Mouse (Mus musculus): ENCODE measurements at regions not wholly inside any gene's neighbourhood (a gene's known extent, or its start where the extent isn't known, plus 50 kb on each side); places are given as distances from the start of the nearest gene placed in this dataset.
"Not testable (repeated sequence)": the region's sequence is repeated elsewhere in the genome, so short reads cannot be mapped to it uniquely, and the experiment has no call there.

GRCm38 (mm10) chr2:51768298-51769271 lies 141.3 kb downstream of the Tas2r134 start:
- TF ChIP-seq EP300 (optimal IDR thresholded peaks at IDR 0.05): no peak
- TF ChIP-seq CTCF (IDR thresholded peaks at IDR 0.05; ENCODE audit: low read depth): no peak
- DNase-seq (ENCODE audit: low spot score) (no peak), ATAC-seq (ENCODE audit: low FRiP score, low TSS enrichment) (no peak)
- Histone ChIP-seq H3K4me1 (replicated peaks; ENCODE audit: control insufficient read depth, insufficient read depth) (no peaks in the 10 kb centered on the region), H3K27me3 (ENCODE audit: control insufficient read depth, insufficient read depth, low read length) (no peaks in the 10 kb centered on the region), H3K27ac (replicated peaks) (no peak overlapping the region), H3K9me3 (ENCODE audit: control insufficient read depth, low read length) (no peaks in the 10 kb centered on the region), H3K4me3 (ENCODE audit: low read depth, low read length) (no peak overlapping the region), H3K36me3 (ENCODE audit: control insufficient read depth, insufficient read depth, low read length) (no peaks in the 10 kb centered on the region), H3K4me2 (replicated peaks; ENCODE audit: low read depth) (no peak overlapping the region), H3K9ac (ENCODE audit: low read length) (no peak overlapping the region)
- 62% methylated on average over 12 of the region's 12 CpGs for WGBS

- WGBS: 81% methylated on average over 1 of the region's 1 CpGs
- Histone ChIP-seq H3K36me3 (ENCODE audit: control insufficient read depth, insufficient read depth, low read length) (no peaks in the 10 kb centered on the region), H3K9ac (ENCODE audit: low read length) (no peak overlapping the region), H3K27me3 (ENCODE audit: control insufficient read depth, insufficient read depth, low read length) (no peaks in the 10 kb centered on the region), H3K27ac (replicated peaks) (no peak overlapping the region), H3K4me2 (replicated peaks; ENCODE audit: low read depth) (no peak overlapping the region), H3K9me3 (ENCODE audit: control insufficient read depth, low read length) (no peaks in the 10 kb centered on the region), H3K4me3 (ENCODE audit: low read depth, low read length) (no peak overlapping the region), H3K4me1 (replicated peaks; ENCODE audit: control insufficient read depth, insufficient read depth) (no peaks in the 10 kb centered on the region)
- ATAC-seq (ENCODE audit: low FRiP score, low TSS enrichment): no peak
- no peak for DNase-seq (ENCODE audit: low spot score)
- TF ChIP-seq CTCF (IDR thresholded peaks at IDR 0.05; ENCODE audit: low read depth): no peak
- no peak for TF ChIP-seq EP300 (optimal IDR thresholded peaks at IDR 0.05)
These were observed 149.8 kb downstream of the Rbm43 start for GRCm38 (mm10) chr2:51785169-51785568.

GRCm38 (mm10) chr2:51788896-51789295 lies 146.1 kb downstream of the Rbm43 start:
- Histone ChIP-seq H3K4me1 (replicated peaks; ENCODE audit: control insufficient read depth, insufficient read depth) (no peaks in the 10 kb centered on the region), H3K36me3 (ENCODE audit: control insufficient read depth, insufficient read depth, low read length) (no peaks in the 10 kb centered on the region), H3K9ac (ENCODE audit: low read length) (no peak overlapping the region), H3K9me3 (ENCODE audit: control insufficient read depth, low read length) (no peaks in the 10 kb centered on the region), H3K27ac (replicated peaks) (no peak overlapping the region), H3K4me3 (ENCODE audit: low read depth, low read length) (no peak overlapping the region), H3K4me2 (replicated peaks; ENCODE audit: low read depth) (no peak overlapping the region), H3K27me3 (ENCODE audit: control insufficient read depth, insufficient read depth, low read length) (no peaks in the 10 kb centered on the region)
- WGBS: 62% methylated on average over 3 of the region's 3 CpGs
- DNase-seq (ENCODE audit: low spot score) (no peak), ATAC-seq (ENCODE audit: low FRiP score, low TSS enrichment) (no peak)
- no peak for TF ChIP-seq EP300 (optimal IDR thresholded peaks at IDR 0.05)
- no peak for TF ChIP-seq CTCF (IDR thresholded peaks at IDR 0.05; ENCODE audit: low read depth)

- not testable (repeated sequence) for DNase-seq (ENCODE audit: low spot score); H3K4me2 ChIP-seq (replicated peaks; ENCODE audit: low read depth); ATAC-seq (ENCODE audit: low FRiP score, low TSS enrichment); H3K9ac ChIP-seq (ENCODE audit: low read length); H3K4me1 ChIP-seq (replicated peaks; ENCODE audit: control insufficient read depth, insufficient read depth); H3K27me3 ChIP-seq (ENCODE audit: control insufficient read depth, insufficient read depth, low read length); H3K4me3 ChIP-seq (ENCODE audit: low read depth, low read length); H3K36me3 ChIP-seq (ENCODE audit: control insufficient read depth, insufficient read depth, low read length); H3K27ac ChIP-seq (replicated peaks); H3K9me3 ChIP-seq (ENCODE audit: control insufficient read depth, low read length)
- 92% methylated on average over 2 of the region's 2 CpGs for WGBS
These were observed 141.7 kb downstream of the Rbm43 start for GRCm38 (mm10) chr2:51793291-51793690.

- Histone ChIP-seq H3K27me3 (ENCODE audit: control insufficient read depth, insufficient read depth, low read length) (no peaks in the 10 kb centered on the region), H3K4me3 (ENCODE audit: low read depth, low read length) (no peak overlapping the region), H3K27ac (replicated peaks) (no peak overlapping the region), H3K4me2 (replicated peaks; ENCODE audit: low read depth) (no peak overlapping the region), H3K9ac (ENCODE audit: low read length) (no peak overlapping the region), H3K36me3 (ENCODE audit: control insufficient read depth, insufficient read depth, low read length) (no peaks in the 10 kb centered on the region), H3K9me3 (ENCODE audit: control insufficient read depth, low read length) (no peaks in the 10 kb centered on the region), H3K4me1 (replicated peaks; ENCODE audit: control insufficient read depth, insufficient read depth) (no peaks in the 10 kb centered on the region)
- no peak for TF ChIP-seq EP300 (optimal IDR thresholded peaks at IDR 0.05)
- no peak for TF ChIP-seq CTCF (IDR thresholded peaks at IDR 0.05; ENCODE audit: low read depth)
- DNase-seq (ENCODE audit: low spot score): no peak
- no peak for ATAC-seq (ENCODE audit: low FRiP score, low TSS enrichment)
- 74% methylated on average over 1 of the region's 1 CpGs for WGBS
These were observed 135.1 kb downstream of the Rbm43 start for GRCm38 (mm10) chr2:51799856-51800255.

- no peak overlapping the region for H3K9ac ChIP-seq (ENCODE audit: low read length)
- ATAC-seq (ENCODE audit: low FRiP score, low TSS enrichment) (no peak), DNase-seq (ENCODE audit: low spot score) (no peak)
- H3K27me3 ChIP-seq (ENCODE audit: control insufficient read depth, insufficient read depth, low read length): no peaks in the 10 kb centered on the region
- no peak overlapping the region for H3K27ac ChIP-seq (replicated peaks)
- WGBS: 68% methylated on average over 2 of the region's 2 CpGs
- H3K4me1 ChIP-seq (replicated peaks; ENCODE audit: control insufficient read depth, insufficient read depth): no peaks in the 10 kb centered on the region
- H3K36me3 ChIP-seq (ENCODE audit: control insufficient read depth, insufficient read depth, low read length): no peaks in the 10 kb centered on the region
- H3K9me3 ChIP-seq (ENCODE audit: control insufficient read depth, low read length): no peaks in the 10 kb centered on the region
- no peak overlapping the region for H3K4me3 ChIP-seq (ENCODE audit: low read depth, low read length)
- TF ChIP-seq EP300 (optimal IDR thresholded peaks at IDR 0.05): no peak
- TF ChIP-seq CTCF (IDR thresholded peaks at IDR 0.05; ENCODE audit: low read depth): no peak
- no peak overlapping the region for H3K4me2 ChIP-seq (replicated peaks; ENCODE audit: low read depth)
These were observed 112.0 kb downstream of the Rbm43 start for GRCm38 (mm10) chr2:51822976-51823375.

All from stomach, postnatal 0 days (tissue).